Mouse (Mus musculus) adrenal gland, adult (tissue): ENCODE data around the gene Mtfr1l.

ENCODE experiments used
- DNase-seq, 2 experiments: peaks; one replicate each; pipeline ENCODE4 v3.0.0; 2022 to 2023; ENCODE audit warnings: low spot score in 1 of 2; ENCODE audit not compliant: inconsistent age in 2 of 2

Gene Mtfr1l

DNA sequence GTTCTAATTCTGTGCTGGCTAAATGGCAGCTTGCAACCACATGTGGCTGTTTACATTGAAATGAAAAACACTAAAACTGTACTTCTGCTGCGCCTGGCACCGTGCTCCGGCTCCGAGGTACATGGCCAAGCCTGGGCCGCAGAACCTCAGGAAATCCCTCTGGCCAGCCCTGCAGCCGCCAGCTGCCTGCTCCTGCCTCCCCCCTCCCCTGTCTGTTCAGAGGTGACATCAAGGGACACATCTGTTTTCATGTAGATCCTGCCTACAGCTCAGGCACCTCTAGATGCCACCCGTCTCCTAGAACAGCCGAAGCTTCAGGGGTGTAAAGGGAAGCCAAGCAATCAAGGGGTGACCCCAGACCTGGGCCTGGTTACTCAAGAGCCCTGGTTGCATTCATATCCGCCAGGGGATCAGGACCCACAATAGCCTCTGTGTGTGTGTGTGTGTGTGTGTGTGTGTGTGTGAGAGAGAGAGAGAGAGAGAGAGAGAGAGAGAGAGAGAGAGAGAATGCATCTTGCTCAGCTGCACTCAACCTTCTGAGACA lies 23.5 kb upstream of the Mtfr1l start:
- DNase-seq: no peak

- peak in 1 of 2 experiments; percentile 43 for DNase-seq
These were observed 22.6 kb upstream of the Mtfr1l start for GRCm38 (mm10) chr4:134557626-134558249.

DNA sequence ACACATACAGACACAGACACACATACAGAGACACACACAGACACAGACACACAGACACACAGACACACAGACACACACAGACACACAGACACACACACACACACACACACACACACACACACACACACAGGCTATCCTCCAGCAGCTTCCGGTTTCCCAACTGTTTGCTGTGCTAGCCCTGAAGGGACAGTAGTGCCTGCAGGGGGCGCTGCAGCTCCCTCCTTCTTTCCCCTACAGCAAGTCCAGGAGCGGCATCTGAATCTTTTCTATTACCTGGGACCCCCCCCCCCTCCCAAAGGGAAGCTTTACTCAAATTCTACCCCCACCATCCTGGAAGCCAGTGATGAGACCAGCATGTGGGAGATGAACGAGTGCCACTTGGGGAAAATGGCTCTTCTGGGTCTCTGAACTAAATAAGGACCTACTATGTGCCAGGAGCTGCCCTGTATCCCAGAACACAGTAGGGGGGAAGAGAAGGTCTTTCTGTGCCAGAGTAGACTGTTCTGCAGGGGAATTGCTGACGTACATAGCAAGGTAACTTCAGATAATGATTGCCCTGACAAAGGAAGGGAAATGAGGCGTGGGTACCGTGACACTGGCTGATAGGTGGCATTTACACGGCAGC lies 20.9 kb upstream of the Mtfr1l start:
- DNase-seq: peak in 1 of 2 experiments; percentile 65

GRCm38 (mm10) chr4:134553631-134554030 lies 18.4 kb upstream of the Mtfr1l start:
- no peak for DNase-seq

DNA sequence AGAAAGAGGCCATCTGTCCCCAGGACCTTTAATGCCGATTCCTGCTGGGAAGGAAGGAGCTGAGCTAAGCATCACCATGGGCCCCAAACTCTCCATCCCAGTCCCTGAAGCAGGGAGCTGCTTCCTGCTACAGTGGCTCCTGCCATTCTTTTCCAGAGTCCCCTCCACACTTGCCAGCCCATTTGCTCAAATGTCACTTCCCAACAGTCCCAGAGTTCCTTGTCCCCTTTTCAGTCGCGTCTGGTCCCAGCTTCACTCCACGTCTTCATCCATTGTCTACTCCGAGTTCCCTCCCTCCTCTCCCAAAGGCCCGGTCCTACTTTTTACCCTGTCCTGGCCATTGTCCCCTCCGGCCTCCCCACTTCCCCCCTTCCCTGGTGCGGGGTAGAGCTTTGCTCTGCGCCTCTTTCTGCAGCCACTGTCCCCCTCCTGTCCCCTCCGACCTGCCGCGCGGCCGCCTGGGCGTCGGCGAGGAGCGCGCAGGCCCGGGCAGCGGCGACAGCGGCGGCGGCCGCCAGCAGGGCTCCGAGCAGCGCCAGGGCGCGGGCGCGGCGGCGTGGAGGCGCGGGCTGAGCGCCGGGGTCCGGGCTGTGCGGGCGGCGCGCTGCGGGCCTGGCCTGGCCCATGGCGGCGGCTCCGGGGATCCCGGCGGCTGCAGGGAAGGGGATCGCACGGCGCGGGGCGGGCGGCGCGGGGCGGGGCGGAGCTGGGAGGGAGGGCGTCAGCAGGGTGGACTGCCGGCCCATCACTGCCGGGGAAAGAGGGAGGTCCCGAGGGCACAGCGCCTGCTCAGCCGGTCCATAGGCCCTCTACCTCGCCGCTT lies 16.5 kb upstream of the Mtfr1l start, which contains the start of gene Selenon:
Gene Selenon, minus strand, starts transcription at position 673 of the 823 bp plus-strand sequence.
- peak; percentile 82 to 89 for DNase-seq

- no peak for DNase-seq
These were observed 14.7 kb upstream of the Mtfr1l start for GRCm38 (mm10) chr4:134549899-134550298.

DNA sequence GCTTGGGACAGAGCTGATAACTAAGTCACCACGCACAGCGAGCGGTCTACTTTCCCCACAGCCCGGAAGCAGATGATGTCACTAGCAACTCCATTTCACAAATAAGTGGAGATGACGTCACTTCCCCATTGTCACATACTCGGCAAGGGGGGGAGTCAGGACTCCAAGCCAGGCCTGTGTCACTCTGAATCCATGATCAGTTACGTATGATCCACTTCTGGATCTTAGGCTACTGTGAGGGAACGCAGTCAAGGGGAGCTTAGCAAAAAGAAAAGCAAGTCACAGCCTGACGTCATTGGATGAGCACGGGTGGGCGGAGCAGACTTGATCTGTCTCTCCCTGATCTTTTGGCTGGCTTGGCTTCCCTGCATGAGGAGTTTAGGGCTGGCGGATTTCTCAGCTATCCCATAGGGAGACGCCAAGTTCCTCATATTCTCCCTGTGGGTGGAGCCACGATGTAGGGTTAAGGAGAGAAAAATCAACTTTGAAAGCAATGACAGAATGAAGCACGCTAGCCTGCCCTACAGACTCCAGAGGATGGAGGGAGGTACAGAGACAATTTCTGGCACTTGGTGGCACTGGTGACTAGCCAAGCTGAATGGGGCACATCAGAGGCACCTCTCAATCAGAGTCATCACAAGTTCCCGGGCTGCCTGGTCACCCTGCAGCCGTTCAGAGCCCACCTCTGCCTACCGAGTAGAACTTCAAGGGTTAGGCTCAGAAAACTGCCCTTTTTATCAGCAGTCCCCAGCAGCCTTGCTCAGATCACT lies 13.2 kb upstream of the Mtfr1l start:
- peak in 1 of 2 experiments; percentile 53 for DNase-seq

DNA sequence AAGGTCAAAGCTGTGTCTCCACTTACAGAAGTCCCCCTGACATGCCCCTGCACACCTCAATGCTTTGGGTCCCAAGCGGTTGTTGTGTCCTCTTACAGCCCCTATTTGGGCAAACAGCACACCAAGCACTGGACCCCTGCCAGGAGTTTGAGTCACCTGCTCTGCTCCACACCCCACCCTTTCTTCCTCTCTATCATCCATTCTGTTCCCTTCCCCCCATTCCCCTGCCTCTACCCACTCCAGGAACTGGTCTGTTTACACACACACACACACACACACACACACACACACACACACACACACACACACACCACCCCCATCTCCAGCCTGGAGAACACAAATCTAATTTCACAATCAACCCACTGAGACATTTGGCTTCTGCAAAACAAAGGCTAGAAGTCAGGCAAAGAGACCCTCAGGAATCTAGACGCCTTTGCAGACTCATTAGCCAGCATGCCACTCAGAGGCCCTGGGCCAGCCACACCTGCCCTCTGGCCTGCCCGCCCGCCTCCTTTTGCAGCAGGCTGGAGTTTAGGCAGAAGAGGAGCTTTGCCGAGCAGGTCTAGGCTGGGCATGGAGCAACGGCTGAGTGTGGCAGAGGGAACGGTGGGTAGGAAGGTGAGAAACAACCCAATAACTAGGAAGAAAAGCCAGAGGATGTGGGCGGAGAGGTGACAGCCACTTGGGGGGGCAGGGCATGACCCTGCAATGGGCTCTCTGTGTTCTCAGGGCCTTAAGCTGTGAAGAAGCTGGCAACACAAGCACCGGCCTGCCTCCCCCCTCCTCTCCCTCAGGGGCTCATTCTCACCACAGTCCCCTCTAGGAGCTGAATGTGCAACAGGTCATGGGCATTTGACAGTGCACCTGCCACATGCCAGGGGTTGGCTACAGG lies 11.9 kb upstream of the Mtfr1l start:
- DNase-seq: peak in 1 of 2 experiments; percentile 68

GRCm38 (mm10) chr4:134543261-134543660 lies 8.1 kb upstream of the Mtfr1l start:
- DNase-seq: peak; percentile 92 to 97

DNA sequence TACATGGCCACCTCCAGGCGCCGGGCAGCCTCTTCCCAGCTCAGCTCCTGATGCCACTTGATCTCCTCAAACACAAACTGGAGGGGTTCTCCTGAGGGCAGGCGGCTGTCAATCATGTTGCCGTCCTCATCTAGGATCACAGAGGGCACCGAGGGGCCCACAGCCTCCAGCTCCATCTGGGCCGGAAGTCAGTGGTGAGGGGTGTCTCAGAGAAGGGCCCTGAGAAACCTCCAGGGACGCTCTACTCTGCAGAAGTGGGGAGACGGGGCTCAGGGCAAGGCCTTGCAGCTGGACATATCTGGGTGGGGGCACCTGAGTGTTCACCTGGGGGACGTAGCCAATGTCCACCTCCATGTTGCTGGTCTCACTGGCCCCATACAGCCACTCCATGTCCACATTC lies 7.5 kb upstream of the Mtfr1l start:
- DNase-seq: no peak

DNA sequence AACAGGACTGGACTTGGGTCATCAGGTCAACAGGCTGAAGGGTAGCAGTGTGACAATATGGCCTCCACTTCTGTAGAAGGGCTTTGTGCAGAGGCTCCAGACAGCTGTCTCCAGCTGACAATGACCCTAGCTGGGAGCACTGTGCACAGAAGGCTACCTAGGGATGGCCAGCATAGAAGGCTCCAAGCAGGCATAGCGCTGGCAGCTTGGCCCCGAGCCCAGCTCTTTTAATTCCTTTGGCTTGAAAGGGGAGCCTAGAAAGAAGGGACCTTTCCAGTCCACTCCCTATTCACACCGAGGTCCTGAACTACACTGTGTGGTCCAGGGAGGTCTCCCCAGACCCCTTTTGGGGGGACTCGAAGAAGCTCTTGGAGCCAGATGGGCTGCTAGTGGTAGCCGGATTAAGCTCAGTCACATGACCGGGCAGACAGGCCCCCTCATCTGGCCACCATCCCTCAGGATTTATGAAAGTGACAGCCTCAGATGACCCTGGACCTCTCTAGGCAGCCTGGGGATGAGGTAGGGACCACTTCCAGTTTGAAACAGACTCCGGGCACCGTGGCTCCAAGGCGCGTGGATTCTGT lies 3.9 kb upstream of the Mtfr1l start:
- DNase-seq: peak in 1 of 2 experiments; percentile 37

- peak; percentile 74 to 88 for DNase-seq
These were observed 582 bp upstream of the Mtfr1l start for GRCm38 (mm10) chr4:134535787-134536151.

DNA sequence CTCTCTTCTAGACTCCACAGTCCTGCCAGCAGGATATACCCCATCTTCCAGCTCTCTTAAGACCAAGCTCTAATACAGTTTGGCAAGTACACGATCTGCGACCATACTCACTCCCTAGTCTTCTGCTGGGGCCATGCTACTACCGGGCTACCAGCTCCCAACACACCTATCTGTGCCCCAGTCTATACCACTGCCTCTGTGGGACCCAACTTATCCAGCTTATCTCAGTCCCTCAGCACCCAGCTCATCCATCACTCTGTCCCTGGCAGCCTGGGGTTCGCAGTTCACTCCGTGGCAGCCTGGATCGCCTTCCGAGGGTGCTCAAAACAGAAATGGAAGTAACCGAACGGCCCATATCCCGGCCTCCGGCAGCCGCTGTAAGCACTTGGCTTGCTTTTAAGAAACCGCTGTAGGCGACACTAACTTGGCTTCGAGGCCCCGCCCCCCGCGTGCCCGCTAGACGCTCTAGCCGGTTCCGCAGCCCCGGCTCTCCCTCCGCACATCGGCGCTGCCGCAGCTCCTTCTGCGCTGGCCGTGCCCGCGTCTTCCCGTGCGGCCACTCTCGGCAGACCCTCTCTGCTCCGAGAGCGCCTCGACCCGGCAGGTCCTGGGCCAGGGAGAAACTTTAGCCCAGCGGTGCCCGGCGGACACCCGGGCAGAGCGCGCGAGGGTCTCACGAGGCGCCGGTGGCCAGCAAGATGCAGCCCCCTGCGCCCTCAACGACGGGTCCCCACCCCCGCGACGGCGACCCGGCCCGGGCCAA lies 882 bp downstream of the Mtfr1l start:
- DNase-seq: peak; percentile 82 to 92

GRCm38 (mm10) chr4:134533421-134533820 lies 1.8 kb downstream of the Mtfr1l start:
- DNase-seq: no peak

DNA sequence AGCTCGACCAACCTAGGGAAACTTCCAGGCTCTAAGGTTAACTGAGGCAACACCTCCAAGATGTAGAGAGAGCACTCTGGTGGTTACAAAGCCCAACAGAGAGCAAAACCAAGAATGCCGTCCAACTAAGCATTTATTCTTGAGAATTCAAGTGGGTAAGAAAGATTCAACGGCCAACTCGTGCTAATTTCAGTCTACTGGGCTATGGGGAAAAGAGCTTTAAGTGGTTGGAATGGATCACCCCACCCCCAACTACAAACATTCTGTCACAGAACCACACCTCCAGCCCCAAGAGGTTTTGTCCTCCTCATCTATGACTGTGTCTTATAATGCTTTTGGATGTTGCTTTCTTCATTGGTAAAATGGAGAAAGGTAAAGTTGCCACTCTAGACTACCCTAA lies 2.3 kb downstream of the Mtfr1l start:
- DNase-seq: no peak

DNA sequence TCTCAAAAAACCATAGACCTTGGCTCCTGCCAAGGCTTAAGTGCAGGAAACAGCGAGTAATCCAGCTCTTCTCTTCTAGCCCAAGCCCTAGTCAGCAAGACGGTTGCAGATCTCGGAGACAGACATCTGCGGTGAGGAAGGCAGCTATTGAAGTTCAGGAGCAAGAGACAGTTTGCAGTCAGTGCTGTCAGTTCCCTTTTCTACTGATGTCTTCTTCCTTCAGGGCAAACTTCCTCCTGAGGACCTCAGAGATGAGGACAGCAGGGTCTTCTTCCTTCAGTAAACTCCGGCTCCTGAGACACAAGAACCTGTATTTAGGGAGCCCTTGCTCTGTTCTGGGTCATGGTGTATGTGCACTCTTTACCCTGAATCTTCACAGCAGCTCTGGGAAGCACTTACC lies 9.0 kb downstream of the Mtfr1l start:
- DNase-seq: no peak

DNA sequence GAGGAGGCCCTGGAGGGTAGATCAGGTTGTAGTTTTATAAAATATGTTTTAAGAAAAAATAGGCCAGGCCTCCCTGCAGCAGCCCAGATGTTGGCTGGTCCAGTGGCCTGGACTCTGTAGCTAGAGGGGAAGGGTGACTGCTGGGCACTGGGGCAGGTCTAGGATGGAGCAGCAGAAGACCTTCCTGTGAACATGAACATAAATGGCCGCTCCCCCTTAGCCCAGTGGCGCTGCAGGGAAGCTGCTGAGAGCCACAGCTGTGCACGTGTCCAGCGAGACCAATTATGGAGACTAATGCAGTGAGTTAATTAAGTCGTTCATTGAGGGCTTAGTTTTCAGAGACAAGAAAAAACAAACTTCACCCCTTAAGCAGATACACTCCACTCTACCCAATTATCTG lies 9.4 kb downstream of the Mtfr1l start:
- no peak for DNase-seq

GRCm38 (mm10) chr4:134523447-134523846 lies 11.7 kb downstream of the Mtfr1l start:
- DNase-seq: peak in 1 of 2 experiments; percentile 75

DNA sequence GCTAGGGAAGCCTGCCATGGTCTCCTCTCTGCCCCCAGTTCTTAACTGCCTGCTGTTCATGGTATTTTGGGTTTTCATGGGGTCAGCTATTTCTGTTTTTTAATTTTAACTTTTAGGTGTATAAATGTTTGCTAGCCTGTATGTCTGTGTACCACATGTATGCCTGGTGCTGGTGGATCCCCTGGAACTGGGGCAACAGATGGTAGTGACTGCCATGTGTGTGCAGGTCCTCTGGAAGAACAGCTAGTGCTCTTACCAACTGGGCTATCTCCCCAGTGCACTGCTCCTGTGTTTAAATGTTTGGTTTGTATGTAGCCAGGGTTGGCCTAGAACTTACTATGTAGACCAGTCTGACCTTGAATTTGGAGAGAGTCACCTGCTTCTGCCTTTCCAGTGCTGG lies 15.9 kb downstream of the Mtfr1l start:
- DNase-seq: no peak
